8 mouse cellular contexts compared by ENCODE assay signal in the genomic region with DNA sequence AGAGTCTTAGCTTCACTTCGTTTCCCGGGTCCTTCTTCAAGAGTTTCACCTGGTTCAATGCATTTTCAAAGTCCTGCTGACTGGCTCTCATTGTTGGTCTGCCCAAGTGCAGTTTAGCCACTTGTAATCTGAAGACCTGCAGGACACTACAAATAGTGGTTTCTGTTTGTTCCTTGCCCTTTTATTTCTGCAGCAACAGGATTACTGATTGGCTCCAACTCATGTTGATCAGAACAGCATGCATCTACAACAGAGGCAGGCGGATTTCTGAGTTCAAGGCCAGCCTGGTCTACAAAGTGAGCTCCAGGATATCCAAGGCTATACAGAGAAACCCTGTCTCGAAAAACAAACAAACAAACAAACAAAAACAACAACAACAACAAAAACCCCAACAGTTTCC. TPM values are rescaled to one million over a fixed set of nuclear protein-coding genes. Genes with fewer than 3 reads are reported as not detected.
DNase-seq lines count a peak whose midpoint lies in the region; ATAC-seq and TF ChIP-seq lines count a peak whose summit lies in the region.

No protein-coding gene starts in this region.

- 69% methylated on average over 4 of the region's 4 CpGs for WGBS in heart, embryonic 12.5 days
- WGBS in hindbrain, embryonic 12.5 days = 80% methylated on average over 4 of the region's 4 CpGs
- WGBS in midbrain, embryonic 10.5 days = 81% methylated on average over 4 of the region's 4 CpGs

- H3K27ac ChIP-seq in heart, embryonic 12.5 days (ENCODE audit: poor library complexity, severe bottlenecking) = no peak overlapping the region
- H3K27ac ChIP-seq in ES-E14 (ENCODE audit: insufficient read depth, low read depth, low read length, poor library complexity, severe bottlenecking) = no peak overlapping the region
- H3K27ac ChIP-seq in hindbrain, embryonic 12.5 days = peak overlapping the region; percentile 81; the same call in 1 of the 2 replicates
- peak overlapping the region; percentile 92 for H3K27ac ChIP-seq in midbrain, embryonic 10.5 days (replicated peaks)

- ATAC-seq in heart, embryonic 12.5 days (ENCODE audit: insufficient number of reproducible peaks, low FRiP score) = no peak
- ATAC-seq in hindbrain, embryonic 12.5 days (ENCODE audit: low FRiP score) = no peak
- no peak for ATAC-seq in cerebellum, adult (ENCODE audit: insufficient number of reproducible peaks, low FRiP score, low TSS enrichment)
- ATAC-seq in erythroid progenitor cell, adult 5-6 weeks (replicated peaks; ENCODE audit: low FRiP score, poor library complexity, severe bottlenecking) = no peak

- H3K9me3 ChIP-seq in heart, embryonic 12.5 days (replicated peaks) = peaks cover 2% of the 10 kb centered on the region; the same call in 1 of the 2 replicates
- H3K9me3 ChIP-seq in ES-E14 (ENCODE audit: control insufficient read depth, insufficient read depth, low read depth, low read length) = no peaks in the 10 kb centered on the region
- H3K9me3 ChIP-seq in hindbrain, embryonic 12.5 days (replicated peaks) = no peaks in the 10 kb centered on the region
- H3K9me3 ChIP-seq in midbrain, embryonic 10.5 days (replicated peaks) = 0 out of 2 replicates have a peak, but pooled peaks cover under 1% of the 10 kb centered on the region

- no peaks in the 10 kb centered on the region for H3K27me3 ChIP-seq in heart, embryonic 12.5 days (replicated peaks)
- H3K27me3 ChIP-seq in hindbrain, embryonic 12.5 days = no peaks in the 10 kb centered on the region
- no peaks in the 10 kb centered on the region for H3K27me3 ChIP-seq in midbrain, embryonic 10.5 days (ENCODE audit: low read depth, poor library complexity, severe bottlenecking)

- DNase-seq in heart, adult 8-10 months (ENCODE audit: low spot score) = no peak
- DNase-seq in ES-E14 (ENCODE audit: low read depth, low spot score) = no peak
- peak; percentile 12 for DNase-seq in midbrain, embryonic 10.5 days (ENCODE audit: low spot score)
- DNase-seq in adrenal gland, postnatal 25 days = no peak

- H3K4me2 ChIP-seq in heart, embryonic 12.5 days = peak overlapping the region; percentile 75
- peak overlapping the region; percentile 65 for H3K4me2 ChIP-seq in hindbrain, embryonic 12.5 days (replicated peaks)

- H3K36me3 ChIP-seq in heart, embryonic 12.5 days = peaks cover 25% of the 10 kb centered on the region
- H3K36me3 ChIP-seq in ES-E14 (ENCODE audit: control insufficient read depth, insufficient read depth, low read length, poor library complexity, severe bottlenecking) = no peaks in the 10 kb centered on the region; the same call in 1 of the 2 replicates
- H3K36me3 ChIP-seq in hindbrain, embryonic 12.5 days = peaks cover 19% of the 10 kb centered on the region
- peaks cover 24% of the 10 kb centered on the region for H3K36me3 ChIP-seq in midbrain, embryonic 10.5 days

- in situ Hi-C loops in ES-E14 (cut with MboI; ENCODE audit: low sequenced_read_pairs in 2 of 2, unreplicated experiment in 2 of 2) = no loop called here

- peak overlapping the region; percentile 68 for H3K4me3 ChIP-seq in heart, embryonic 12.5 days
- H3K4me3 ChIP-seq in ES-E14 (ENCODE audit: insufficient read depth in 1 of 2, low read depth in 1 of 2, low read length in 2 of 2, poor library complexity in 1 of 2, severe bottlenecking in 1 of 2) = peak overlapping the region; percentile 74 to 86; a peak in 3 of 4 replicates
- H3K4me3 ChIP-seq in hindbrain, embryonic 12.5 days = peak overlapping the region; percentile 59
- H3K4me3 ChIP-seq in midbrain, embryonic 10.5 days = peak overlapping the region; percentile 69

- H3K9ac ChIP-seq in heart, embryonic 12.5 days = peak overlapping the region; percentile 82
- peak overlapping the region; percentile 78; the same call in 1 of the 2 replicates for H3K9ac ChIP-seq in ES-E14 (ENCODE audit: insufficient read depth, low read depth, low read length, poor library complexity, severe bottlenecking)
- peak overlapping the region; percentile 79; the same call in 1 of the 2 replicates for H3K9ac ChIP-seq in hindbrain, embryonic 12.5 days

- peaks cover 27% of the 10 kb centered on the region for H3K4me1 ChIP-seq in heart, embryonic 12.5 days (replicated peaks)
- H3K4me1 ChIP-seq in ES-E14 (ENCODE audit: control insufficient read depth in 2 of 2, insufficient read depth in 2 of 2, low read length in 2 of 2, poor library complexity in 1 of 2) = peaks cover 0 to 3% of the 10 kb centered on the region in 2 experiments; a peak in 1 of 4 replicates
- peaks cover 14% of the 10 kb centered on the region for H3K4me1 ChIP-seq in hindbrain, embryonic 12.5 days
- peaks cover 26% of the 10 kb centered on the region for H3K4me1 ChIP-seq in midbrain, embryonic 10.5 days

TF ChIP-seq in ES-E14, 5 proteins besides CTCF, POLR2A, EP300 and RAD21:
- no peak for TF ChIP-seq CHD2 (IDR thresholded peaks at IDR 0.05; ENCODE audit: low read depth, low read length)
- no peak for TF ChIP-seq MAFK (IDR thresholded peaks at IDR 0.05; ENCODE audit: insufficient read depth, low read depth, low read length)
- TF ChIP-seq HCFC1 (IDR thresholded peaks at IDR 0.05; ENCODE audit: borderline replicate concordance, insufficient read depth, low read length) = no peak
TF ChIP-seq in ES-E14: peak in this region for 0.

RNA-seq across cellular contexts. Expression of a gene that starts 29.5 kb away (rescaled TPM):
- 0.36 and 0.47 TPM in 2 replicates for polyA plus RNA-seq in heart, embryonic 12.5 days (2016; fragmentation: Nextera tagmentation; extraction: Ambion mirVana)
- total RNA-seq in heart, adult 8-10 months (2022) = 1 to 10 TPM; 2.0 to 2.4 (median 2.3) TPM
- 0.21 and 0.54 TPM in 2 replicates for total RNA-seq in ES-E14 (2012; rRNA removed)
- 0.87 and 1.2 TPM in 2 replicates for polyA plus RNA-seq in hindbrain, embryonic 12.5 days (2016; fragmentation: Nextera tagmentation; extraction: Ambion mirVana)
- polyA plus RNA-seq in midbrain, embryonic 10.5 days (2016; fragmentation: Nextera tagmentation; extraction: Ambion mirVana) = 0.32 and 0.68 TPM in 2 replicates
- total RNA-seq in adrenal gland, postnatal 25 days (2021) = 1.5 TPM in 1 of 2 replicates, not detected in the other
- not detected in 2 replicates for total RNA-seq in erythroid progenitor cell, adult 5-6 weeks (2015; ENCODE audit: low replicate concordance)
- not detected in 2 replicates for total RNA-seq in erythroid progenitor cell, adult 5-6 weeks (2017; ENCODE audit: low replicate concordance)

RNA-seq across cellular contexts. Expression of a gene that starts 33.8 kb away (rescaled TPM):
- 107 and 111 TPM in 2 replicates for polyA plus RNA-seq in heart, embryonic 12.5 days (2016; fragmentation: Nextera tagmentation; extraction: Ambion mirVana)
- total RNA-seq in heart, adult 8-10 months (2022) = 100 to 1,000 TPM; 234 to 273 (median 251) TPM
- 31.0 and 36.7 TPM in 2 replicates for total RNA-seq in ES-E14 (2012; rRNA removed)
- 122 TPM in 2 replicates for polyA plus RNA-seq in hindbrain, embryonic 12.5 days (2016; fragmentation: Nextera tagmentation; extraction: Ambion mirVana)
- polyA plus RNA-seq in midbrain, embryonic 10.5 days (2016; fragmentation: Nextera tagmentation; extraction: Ambion mirVana) = 91.8 and 116 TPM in 2 replicates
- 94.5 and 110 TPM in 2 replicates for total RNA-seq in adrenal gland, postnatal 25 days (2021)
- total RNA-seq in erythroid progenitor cell, adult 5-6 weeks (2015; ENCODE audit: low replicate concordance) = 37.1 and 47.4 TPM in 2 replicates
- 12.6 and 32.0 TPM in 2 replicates for total RNA-seq in erythroid progenitor cell, adult 5-6 weeks (2017; ENCODE audit: low replicate concordance)

Comparison
In these comparisons a context has a peak if more than half of its experiments do, and no peak if none do; other contexts are left out.
1. H3K27ac ChIP-seq: peak in hindbrain, embryonic 12.5 days (single experiment) and midbrain, embryonic 10.5 days (single experiment); none in heart, embryonic 12.5 days (single experiment) and ES-E14 (single experiment).
2. Peak in every context shown above with its lines, with median percentiles within 50 percentile points of each other: H3K4me3 ChIP-seq and H3K9ac ChIP-seq.